Mouse (Mus musculus) heart, embryonic 13.5 days (tissue): ENCODE data around the gene Zscan10. TPM values are rescaled to one million over a fixed set of nuclear protein-coding genes. Genes with fewer than 3 reads are reported as not detected.

ENCODE experiments used
- ATAC-seq: fragments of 200-750 bp; cut with Nextera tagmentation; 2 replicates; pipeline ENCODE4 v1.8.0; 2017; ENCODE audit warnings: moderate TSS enrichment; ENCODE audit not compliant: insufficient number of reproducible peaks, low FRiP score, low TSS enrichment; ENCODE audit errors: extremely low read depth
- H3K27ac ChIP-seq: fragments of 300-500 bp; sonication (generic); replicated peaks from 2 replicates; pipeline ENCODE4 v1.5.1; 2015; ENCODE audit warnings: moderate library complexity, mild to moderate bottlenecking, inconsistent platforms
- H3K27me3 ChIP-seq: fragments of 300-500 bp; sonication (generic); replicated peaks from 2 replicates; pipeline ENCODE4 v1.6.1; 2015; ENCODE audit warnings: mild to moderate bottlenecking, inconsistent platforms
- H3K36me3 ChIP-seq: fragments of 300-500 bp; sonication (generic); 2 replicates; pipeline ENCODE4 v1.6.1; 2015; ENCODE audit warnings: mild to moderate bottlenecking, inconsistent platforms
- H3K4me1 ChIP-seq: fragments of 300-500 bp; sonication (generic); 2 replicates; pipeline ENCODE4 v1.6.1; 2015; ENCODE audit warnings: inconsistent platforms
- H3K4me2 ChIP-seq: fragments of 300-500 bp; sonication (generic); 2 replicates; pipeline ENCODE4 v1.6.1; 2015; ENCODE audit warnings: inconsistent platforms, mild to moderate bottlenecking, moderate library complexity
- H3K4me3 ChIP-seq: fragments of 300-500 bp; sonication (generic); 2 replicates; pipeline ENCODE4 v1.5.1; 2015; ENCODE audit warnings: moderate library complexity, mild to moderate bottlenecking, inconsistent platforms
- H3K9ac ChIP-seq: fragments of 300-500 bp; sonication (generic); 2 replicates; pipeline ENCODE4 v1.6.1; 2015; ENCODE audit warnings: inconsistent platforms, mild to moderate bottlenecking, moderate library complexity
- H3K9me3 ChIP-seq: fragments of 300-500 bp; sonication (generic); 2 replicates; pipeline ENCODE4 v1.6.1; 2016; ENCODE audit warnings: inconsistent platforms
- WGBS: fragments of 180-500 bp; shearing (Covaris S2); methylation state at CpG from one replicate; pipeline ENCODE4 v1.1.7; 2015; ENCODE audit warnings: mixed read lengths; 5-methylcytosine and 5-hydroxymethylcytosine counted together
- polyA plus RNA-seq: library from polyadenylated mRNA; unstranded; fragments of >200 nt; fragmentation: Nextera tagmentation; extraction: Ambion mirVana; gene quantifications from 2 replicates; pipeline ENCODE4 v1.2.1, GENCODE M21; 2015

The Zscan10 gene
- polyA plus RNA-seq, 1 experiment from 2014 or later, result not detected

- Histone ChIP-seq H3K9me3 (no peaks in the 10 kb centered on the region), H3K4me2 (no peak overlapping the region), H3K36me3 (no peaks in the 10 kb centered on the region), H3K9ac (no peak overlapping the region), H3K4me1 (no peaks in the 10 kb centered on the region), H3K4me3 (no peak overlapping the region), H3K27ac (no peak overlapping the region), H3K27me3 (peaks cover 3% of the 10 kb centered on the region)
- no peak for ATAC-seq
- 78% methylated on average over 28 of the region's 28 CpGs for WGBS
Observed at GRCm38 (mm10) chr17:23610361-23610800, 9.7 kb downstream of the Zscan10 start.

- no peak overlapping the region for H3K27ac ChIP-seq
- no peaks in the 10 kb centered on the region for H3K36me3 ChIP-seq
- no peak for ATAC-seq
- no peak overlapping the region for H3K4me3 ChIP-seq
- no peak overlapping the region for H3K9ac ChIP-seq
- no peaks in the 10 kb centered on the region for H3K9me3 ChIP-seq
- H3K4me2 ChIP-seq, result no peak overlapping the region
- H3K27me3 ChIP-seq, result peaks cover 52% of the 10 kb centered on the region
- H3K4me1 ChIP-seq, result no peaks in the 10 kb centered on the region
- WGBS, result 43% methylated on average over 9 of the region's 9 CpGs
Observed at GRCm38 (mm10) chr17:23617087-23617486, 16.4 kb downstream of the Zscan10 start.

GRCm38 (mm10) chr17:23620351-23620750 lies 19.7 kb downstream of the Zscan10 start:
- 39% methylated on average over 7 of the region's 7 CpGs for WGBS
- no peak overlapping the region for H3K9ac ChIP-seq
- H3K4me3 ChIP-seq, result no peak overlapping the region
- no peaks in the 10 kb centered on the region for H3K4me1 ChIP-seq
- no peaks in the 10 kb centered on the region for H3K36me3 ChIP-seq
- no peak overlapping the region for H3K4me2 ChIP-seq
- H3K27me3 ChIP-seq, result peaks cover 56% of the 10 kb centered on the region
- no peak for ATAC-seq
- H3K27ac ChIP-seq, result no peak overlapping the region
- no peaks in the 10 kb centered on the region for H3K9me3 ChIP-seq

- Histone ChIP-seq H3K4me3 (no peak overlapping the region), H3K9me3 (no peaks in the 10 kb centered on the region), H3K4me2 (no peak overlapping the region), H3K27ac (no peak overlapping the region), H3K9ac (no peak overlapping the region), H3K36me3 (no peaks in the 10 kb centered on the region), H3K27me3 (peaks cover 32% of the 10 kb centered on the region), H3K4me1 (peaks cover 4% of the 10 kb centered on the region; the same call in 1 of the 2 replicates)
- 29% methylated on average over 7 of the region's 7 CpGs for WGBS
- ATAC-seq, result no peak
Observed at GRCm38 (mm10) chr17:23627813-23628212, 27.2 kb downstream of the Zscan10 start.

- Histone ChIP-seq H3K27me3 (peaks cover 40% of the 10 kb centered on the region), H3K4me3 (peak overlapping the region; percentile 32), H3K27ac (no peak overlapping the region), H3K4me2 (peak overlapping the region; percentile 65), H3K36me3 (no peaks in the 10 kb centered on the region), H3K9me3 (no peaks in the 10 kb centered on the region), H3K4me1 (peaks cover 4% of the 10 kb centered on the region; the same call in 1 of the 2 replicates), H3K9ac (peak overlapping the region; percentile 67)
- WGBS, result 16% methylated on average over 22 of the region's 22 CpGs
- ATAC-seq, result peak; percentile 33; the same call in 1 of the 2 replicates
Observed at GRCm38 (mm10) chr17:23630195-23631020, 29.8 kb downstream of the Zscan10 start.

- ATAC-seq, result no peak
- WGBS, result 65% methylated on average over 8 of the region's 8 CpGs
- no peak overlapping the region for H3K27ac ChIP-seq
- no peaks in the 10 kb centered on the region for H3K9me3 ChIP-seq
- H3K36me3 ChIP-seq, result no peaks in the 10 kb centered on the region
- no peak overlapping the region for H3K4me2 ChIP-seq
- H3K27me3 ChIP-seq, result peaks cover 47% of the 10 kb centered on the region
- H3K4me3 ChIP-seq, result no peak overlapping the region
- H3K4me1 ChIP-seq, result peaks cover 4% of the 10 kb centered on the region; the same call in 1 of the 2 replicates
- H3K9ac ChIP-seq, result no peak overlapping the region
Observed at GRCm38 (mm10) chr17:23631241-23631640, 30.6 kb downstream of the Zscan10 start.

GRCm38 (mm10) chr17:23644613-23645495 lies 44.2 kb downstream of the Zscan10 start, which contains the start of gene Mmp25:
Mmp25 (minus strand) TSS chr17:23645277.
- Histone ChIP-seq H3K27me3 (peaks cover 43% of the 10 kb centered on the region), H3K9me3 (peaks cover 7% of the 10 kb centered on the region; the same call in 1 of the 2 replicates), H3K27ac (no peak within 1 kb of the TSS), H3K9ac (peak within 1 kb of the TSS; percentile 75), H3K4me3 (peak within 1 kb of the TSS; percentile 60), H3K4me1 (peaks cover 16% of the 10 kb centered on the region), H3K36me3 (no peaks in the 10 kb centered on the region), H3K4me2 (peak within 1 kb of the TSS; percentile 95)
- 0 out of 2 replicates have a peak, but pooled peaks have one; percentile 10 for ATAC-seq
- 2% methylated on average over 58 of the region's 58 CpGs for WGBS

- H3K4me1 ChIP-seq, result peaks cover 16% of the 10 kb centered on the region
- 19% methylated on average over 10 of the region's 10 CpGs for WGBS
- no peak for ATAC-seq
- H3K27ac ChIP-seq, result no peak overlapping the region
- no peak overlapping the region for H3K4me3 ChIP-seq
- peaks cover 7% of the 10 kb centered on the region; the same call in 1 of the 2 replicates for H3K9me3 ChIP-seq
- H3K9ac ChIP-seq, result no peak overlapping the region
- no peaks in the 10 kb centered on the region for H3K36me3 ChIP-seq
- no peak overlapping the region for H3K4me2 ChIP-seq
- H3K27me3 ChIP-seq, result peaks cover 43% of the 10 kb centered on the region
Observed at GRCm38 (mm10) chr17:23645894-23646293, 45.2 kb downstream of the Zscan10 start.

- Histone ChIP-seq H3K4me1 (no peaks in the 10 kb centered on the region), H3K27me3 (peaks cover 21% of the 10 kb centered on the region; the same call in 1 of the 2 replicates), H3K36me3 (no peaks in the 10 kb centered on the region), H3K9ac (no peak overlapping the region), H3K9me3 (no peaks in the 10 kb centered on the region), H3K27ac (no peak overlapping the region), H3K4me3 (no peak overlapping the region), H3K4me2 (no peak overlapping the region)
- 71% methylated on average over 6 of the region's 6 CpGs for WGBS
- no peak for ATAC-seq
Observed at GRCm38 (mm10) chr17:23651363-23651762, 50.7 kb downstream of the Zscan10 start.

GRCm38 (mm10) chr17:23653324-23653723 lies 52.7 kb downstream of the Zscan10 start:
- no peak overlapping the region for H3K9ac ChIP-seq
- H3K9me3 ChIP-seq, result no peaks in the 10 kb centered on the region
- 57% methylated on average over 2 of the region's 2 CpGs for WGBS
- no peak for ATAC-seq
- no peak overlapping the region for H3K4me2 ChIP-seq
- no peaks in the 10 kb centered on the region for H3K4me1 ChIP-seq
- H3K27me3 ChIP-seq, result peaks cover 25% of the 10 kb centered on the region
- no peak overlapping the region for H3K4me3 ChIP-seq
- no peaks in the 10 kb centered on the region for H3K36me3 ChIP-seq
- H3K27ac ChIP-seq, result no peak overlapping the region

GRCm38 (mm10) chr17:23654001-23654400 lies 53.3 kb downstream of the Zscan10 start:
- H3K27ac ChIP-seq, result no peak overlapping the region
- H3K4me3 ChIP-seq, result no peak overlapping the region
- no peak for ATAC-seq
- peaks cover 29% of the 10 kb centered on the region for H3K27me3 ChIP-seq
- no peaks in the 10 kb centered on the region for H3K36me3 ChIP-seq
- H3K9ac ChIP-seq, result no peak overlapping the region
- 54% methylated on average over 6 of the region's 6 CpGs for WGBS
- H3K4me2 ChIP-seq, result no peak overlapping the region
- no peaks in the 10 kb centered on the region for H3K4me1 ChIP-seq
- no peaks in the 10 kb centered on the region for H3K9me3 ChIP-seq
